Mouse (Mus musculus) ES-E14 (cell line): ENCODE results near the gene Mtfp1. TPM values are rescaled to one million over a fixed set of nuclear protein-coding genes. Genes with fewer than 3 reads are reported as not detected.
A peak's percentile ranks its signal among the peaks of the same experiment; 100 is the strongest.

Experiments used
- DNase-seq: peaks from one replicate; pipeline ENCODE4 v3.0.0-alpha.2; 2013; ENCODE audit warnings: low read depth, low spot score
- H3K27ac ChIP-seq: 2 replicates; pipeline ENCODE4 v1.5.1; 2012; ENCODE audit warnings: low read depth, mild to moderate bottlenecking, low read length, moderate library complexity, mixed read lengths; ENCODE audit not compliant: poor library complexity, insufficient read depth, severe bottlenecking
- H3K36me3 ChIP-seq: 2 replicates; pipeline ENCODE4 v1.6.1; 2012; ENCODE audit warnings: mild to moderate bottlenecking, low read length, moderate library complexity, mixed read lengths; ENCODE audit not compliant: control insufficient read depth, poor library complexity, insufficient read depth, severe bottlenecking
- H3K4me1 ChIP-seq, 2 experiments: fragments of 150-350 bp in 1 of 2; sonication (generic) in 1 of 2; 2 replicates each; pipeline ENCODE4 v1.6.1; 2012; ENCODE audit warnings: low read length in 2 of 2, mild to moderate bottlenecking in 1 of 2, mixed read lengths in 1 of 2; ENCODE audit not compliant: control insufficient read depth in 2 of 2, insufficient read depth in 2 of 2, poor library complexity in 1 of 2
- H3K4me3 ChIP-seq, 2 experiments: fragments of 150-350 bp in 1 of 2; sonication (generic) in 1 of 2; 2 replicates each; pipeline ENCODE4 v1.5.1; 2012; ENCODE audit warnings: low read length in 2 of 2, low read depth in 1 of 2, mild to moderate bottlenecking in 1 of 2, mixed read lengths in 1 of 2; ENCODE audit not compliant: insufficient read depth in 1 of 2, poor library complexity in 1 of 2, severe bottlenecking in 1 of 2
- H3K9ac ChIP-seq: 2 replicates; pipeline ENCODE4 v1.6.1; 2012; ENCODE audit warnings: low read depth, mild to moderate bottlenecking, low read length, mixed read lengths; ENCODE audit not compliant: poor library complexity, insufficient read depth, severe bottlenecking
- H3K9me3 ChIP-seq: fragments of 150-350 bp; sonication (generic); 2 replicates; pipeline ENCODE4 v1.6.1; 2012; ENCODE audit warnings: low read depth, mild to moderate bottlenecking, low read length; ENCODE audit not compliant: control insufficient read depth, insufficient read depth
- CHD2 ChIP-seq: IDR thresholded peaks from 2 replicates; pipeline ENCODE4 v1.6.1; 2014; ENCODE audit warnings: mild to moderate bottlenecking, low read depth, low read length, inconsistent platforms
- HCFC1 ChIP-seq: IDR thresholded peaks from 2 replicates; pipeline ENCODE4 v1.6.1; 2012; ENCODE audit warnings: low read length, inconsistent platforms, borderline replicate concordance; ENCODE audit not compliant: insufficient read depth
- MAFK ChIP-seq: IDR thresholded peaks from 2 replicates; pipeline ENCODE4 v1.6.1; 2014; ENCODE audit warnings: mild to moderate bottlenecking, low read depth, low read length, inconsistent platforms; ENCODE audit not compliant: insufficient read depth
- ZC3H11A ChIP-seq: IDR thresholded peaks from 2 replicates; pipeline ENCODE4 v1.6.1; 2012; ENCODE audit warnings: low read depth, mild to moderate bottlenecking, inconsistent platforms, low read length, borderline replicate concordance
- ZNF384 ChIP-seq: IDR thresholded peaks from 2 replicates; pipeline ENCODE4 v1.6.1; 2012; ENCODE audit warnings: low read depth, low read length, inconsistent platforms
- in situ Hi-C, 2 experiments: fragments of 600-800 bp; cut with MboI; formaldehyde crosslinking; loops; one replicate each; pipeline ENCODE4 v1.15.1; 2025; ENCODE audit warnings: low sequenced_read_pairs in 2 of 2, inconsistent platforms in 1 of 2; ENCODE audit not compliant: unreplicated experiment in 2 of 2
- total RNA-seq: library from RNA; depleted of rRNA; stranded (reverse); fragments of 300-350 nt; gene quantifications from 2 replicates; pipeline ENCODE4 v1.2.3, GENCODE M21; 2012

Gene Mtfp1
- total RNA-seq, 1 experiment, result 12.7 TPM

- no peak for DNase-seq
- Histone ChIP-seq H3K4me1 (peaks cover 2 to 13% of the 10 kb centered on the region in 2 experiments; a peak in 2 of 4 replicates), H3K27ac (no peak overlapping the region), H3K9ac (no peak overlapping the region), H3K36me3 (no peaks in the 10 kb centered on the region), H3K4me3 (no peak overlapping the region), H3K9me3 (no peaks in the 10 kb centered on the region)
- in situ Hi-C loops, result no loop called here
- no peak for TF ChIP-seq HCFC1
- TF ChIP-seq ZC3H11A, result no peak
- no peak for TF ChIP-seq MAFK
- TF ChIP-seq ZNF384, result no peak
- no peak for TF ChIP-seq CHD2
These were observed 26.4 kb upstream of the Mtfp1 start for GRCm38 (mm10) chr11:4121691-4122090.

DNA sequence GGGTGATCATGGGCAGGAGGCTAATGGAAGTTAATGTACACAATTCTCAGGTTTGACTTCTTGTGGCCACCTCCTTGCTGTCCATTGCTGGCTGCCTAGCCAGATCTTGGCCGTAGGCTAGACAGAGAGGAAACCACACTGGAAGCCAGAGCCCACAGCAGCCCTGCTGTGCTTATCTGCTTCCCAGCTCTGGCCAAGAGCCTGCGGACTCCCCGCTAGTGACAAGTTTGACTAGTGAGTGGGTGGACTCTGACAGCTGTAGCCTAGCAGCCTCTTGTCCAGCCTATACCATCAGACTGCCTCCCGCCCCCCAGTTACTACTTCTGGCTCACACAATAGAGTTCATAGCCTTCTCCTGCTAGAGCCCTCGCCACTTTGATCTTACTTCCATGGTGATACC, 24.4 kb upstream of the Mtfp1 start:
- Histone ChIP-seq H3K4me3 (no peak overlapping the region), H3K36me3 (no peaks in the 10 kb centered on the region), H3K27ac (no peak overlapping the region), H3K9me3 (no peaks in the 10 kb centered on the region), H3K4me1 (peaks cover 2 to 13% of the 10 kb centered on the region in 2 experiments; a peak in 2 of 4 replicates), H3K9ac (no peak overlapping the region)
- DNase-seq, result no peak
- no peak for TF ChIP-seq MAFK
- TF ChIP-seq CHD2, result no peak
- no peak for TF ChIP-seq HCFC1
- TF ChIP-seq ZC3H11A, result no peak
- TF ChIP-seq ZNF384, result no peak
- in situ Hi-C loops, result no loop called here

DNA sequence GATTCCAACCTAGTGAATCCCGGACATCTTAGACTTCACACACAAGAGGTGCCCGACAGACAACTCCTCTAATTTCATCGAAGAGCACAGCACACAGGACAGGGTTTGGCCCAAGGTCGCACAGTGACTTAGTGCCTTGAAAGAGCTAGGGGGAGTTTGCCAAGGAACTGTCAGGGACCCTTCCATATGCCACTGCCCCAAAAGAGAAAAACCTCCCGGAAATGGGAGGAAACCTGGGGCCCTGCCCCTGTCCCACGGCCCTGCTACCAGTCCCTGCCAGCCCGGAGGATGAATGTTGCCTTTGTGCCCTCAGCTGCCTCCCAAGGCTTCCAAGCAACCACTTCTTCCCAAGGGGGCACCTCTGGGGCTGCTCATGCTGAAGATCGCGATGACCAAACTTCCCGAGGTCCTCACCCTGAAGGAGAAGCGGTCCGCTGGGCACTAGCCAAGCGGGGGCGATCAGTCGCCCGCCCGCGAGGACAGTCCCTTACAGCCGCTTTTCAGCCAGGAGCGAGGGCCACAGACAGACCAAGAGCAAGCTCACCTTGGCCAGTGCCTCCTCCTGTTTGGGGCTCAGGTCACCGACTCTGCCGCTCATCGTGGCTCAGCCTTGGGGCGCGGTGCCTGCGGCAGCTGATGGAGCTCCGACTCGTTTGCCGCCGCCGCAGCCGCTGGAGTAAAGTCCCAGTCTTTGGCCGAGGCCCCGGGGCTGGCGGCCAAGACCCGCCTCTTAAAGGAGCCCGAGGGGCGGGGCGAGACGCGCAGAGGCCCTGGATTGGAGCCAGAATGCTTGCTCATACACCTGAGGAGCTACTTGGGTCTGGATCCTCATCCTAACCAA, 23.1 kb upstream of the Mtfp1 start:
- TF ChIP-seq HCFC1 (no peak), ZC3H11A (no peak), MAFK (no peak), ZNF384 (no peak), CHD2 (no peak)
- Histone ChIP-seq H3K9me3 (no peaks in the 10 kb centered on the region), H3K9ac (peak overlapping the region; percentile 63), H3K27ac (no peak overlapping the region), H3K4me3 (peak overlapping the region; percentile 60 to 81), H3K36me3 (no peaks in the 10 kb centered on the region), H3K4me1 (peaks cover 2 to 13% of the 10 kb centered on the region in 2 experiments; a peak in 2 of 4 replicates)
- peak; percentile 68 for DNase-seq
- in situ Hi-C loops, result no loop called here

- Histone ChIP-seq H3K27ac (no peak overlapping the region), H3K9ac (no peak overlapping the region), H3K4me1 (peaks cover 0 to 9% of the 10 kb centered on the region in 2 experiments; a peak in 1 of 4 replicates), H3K4me3 (no peak overlapping the region; a peak in 1 of 4 replicates), H3K9me3 (no peaks in the 10 kb centered on the region), H3K36me3 (no peaks in the 10 kb centered on the region)
- no peak for DNase-seq
- TF ChIP-seq ZC3H11A, result no peak
- no peak for TF ChIP-seq HCFC1
- no peak for TF ChIP-seq MAFK
- no peak for TF ChIP-seq CHD2
- no peak for TF ChIP-seq ZNF384
- in situ Hi-C loops, result no loop called here
These were observed 22.3 kb upstream of the Mtfp1 start for GRCm38 (mm10) chr11:4117372-4118071.
